Mouse (Mus musculus) limb, embryonic 15.5 days (tissue): ENCODE measurements at regions not wholly inside any gene's neighbourhood (a gene's known extent, or its start where the extent isn't known, plus 50 kb on each side); places are given as distances from the start of the nearest gene placed in this dataset.
"Not testable (repeated sequence)": the region's sequence is repeated elsewhere in the genome, so short reads cannot be mapped to it uniquely, and the experiment has no call there.

Source experiments
- ATAC-seq: fragments of 200-750 bp; cut with Nextera tagmentation; 2 replicates; pipeline ENCODE4 v1.8.0; 2017; ENCODE audit warnings: low read depth, moderate TSS enrichment; ENCODE audit not compliant: insufficient number of reproducible peaks, low FRiP score, low TSS enrichment
- H3K27ac ChIP-seq: fragments of 300-500 bp; sonication (generic); 2 replicates; pipeline ENCODE4 v1.5.1; 2015; ENCODE audit warnings: moderate library complexity, mild to moderate bottlenecking, inconsistent platforms
- H3K27me3 ChIP-seq: fragments of 300-500 bp; sonication (generic); 2 replicates; pipeline ENCODE4 v1.6.1; 2015; ENCODE audit warnings: inconsistent platforms
- H3K36me3 ChIP-seq: fragments of 300-500 bp; sonication (generic); 2 replicates; pipeline ENCODE4 v1.6.1; 2015; ENCODE audit warnings: inconsistent platforms
- H3K4me1 ChIP-seq: fragments of 300-500 bp; sonication (generic); 2 replicates; pipeline ENCODE4 v1.6.1; 2015; ENCODE audit warnings: inconsistent platforms
- H3K4me2 ChIP-seq: fragments of 300-500 bp; sonication (generic); 2 replicates; pipeline ENCODE4 v1.6.1; 2015; ENCODE audit warnings: mild to moderate bottlenecking, inconsistent platforms
- H3K4me3 ChIP-seq: fragments of 300-500 bp; sonication (generic); 2 replicates; pipeline ENCODE4 v1.5.1; 2015; ENCODE audit warnings: mild to moderate bottlenecking, inconsistent platforms
- H3K9ac ChIP-seq: fragments of 300-500 bp; sonication (generic); 2 replicates; pipeline ENCODE4 v1.6.1; 2015; ENCODE audit warnings: inconsistent platforms
- H3K9me3 ChIP-seq: fragments of 300-500 bp; sonication (generic); 2 replicates; pipeline ENCODE4 v1.6.1; 2016; ENCODE audit warnings: inconsistent platforms
- WGBS: fragments of 180-500 bp; shearing (Covaris S2); methylation state at CpG from one replicate; pipeline ENCODE4 v1.1.7; 2015; 5-methylcytosine and 5-hydroxymethylcytosine counted together

DNA sequence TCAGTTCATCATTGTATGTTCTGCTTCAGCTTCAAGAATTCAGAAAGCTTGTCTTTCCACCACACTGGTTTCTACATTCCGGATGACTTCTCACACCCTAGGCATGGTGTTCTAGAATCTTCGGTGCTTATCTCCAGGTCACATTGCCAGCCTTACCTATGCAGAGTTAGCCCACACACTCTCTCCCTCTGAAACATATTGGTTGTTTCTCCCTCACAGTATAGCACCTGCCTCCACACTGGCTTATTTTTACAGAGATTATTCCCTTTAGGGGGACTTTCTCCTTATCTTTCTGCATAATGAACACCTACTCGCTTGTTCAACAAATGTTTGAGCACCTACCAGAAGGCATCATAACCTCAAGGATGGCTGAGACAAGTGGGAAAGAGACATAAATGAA is 368.0 kb upstream of the Cdh5 start:
- ATAC-seq: no peak
- 90% methylated on average over 3 of the region's 3 CpGs for WGBS
- H3K4me1 ChIP-seq: no peaks in the 10 kb centered on the region

DNA sequence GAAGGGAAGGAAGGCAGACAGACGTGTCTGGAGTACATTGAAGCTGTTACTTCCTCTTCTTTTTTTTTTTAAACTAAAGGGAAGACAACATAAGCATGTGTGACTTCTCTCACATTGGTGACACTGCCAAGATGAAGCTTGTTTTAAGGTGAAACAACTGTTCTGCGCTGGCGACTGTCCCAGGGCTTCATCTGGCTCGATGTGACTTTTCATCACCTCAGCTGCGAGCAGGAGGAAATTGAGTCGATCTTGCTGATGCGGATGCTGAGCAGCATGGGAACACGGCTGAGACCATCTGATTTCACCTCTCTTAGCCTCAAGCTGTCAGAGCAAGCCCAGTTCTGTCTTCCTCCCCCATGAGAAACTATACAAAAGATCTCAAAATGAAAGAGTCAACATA is 363.1 kb upstream of the Cdh5 start:
- Histone ChIP-seq H3K9ac (no peak overlapping the region), H3K4me3 (no peak overlapping the region), H3K27ac (no peak overlapping the region), H3K27me3 (no peaks in the 10 kb centered on the region), H3K4me2 (no peak overlapping the region), H3K36me3 (no peaks in the 10 kb centered on the region), H3K9me3 (no peaks in the 10 kb centered on the region), H3K4me1 (no peaks in the 10 kb centered on the region)
- 56% methylated on average over 8 of the region's 8 CpGs for WGBS
- no peak for ATAC-seq

More for the DNA sequence above, 368.0 kb upstream of the Cdh5 start:
- no peak overlapping the region for H3K4me3 ChIP-seq
- H3K27me3 ChIP-seq: no peaks in the 10 kb centered on the region
- H3K9ac ChIP-seq: no peak overlapping the region
- H3K36me3 ChIP-seq: no peaks in the 10 kb centered on the region
- H3K4me2 ChIP-seq: no peak overlapping the region
- no peaks in the 10 kb centered on the region for H3K9me3 ChIP-seq
- no peak overlapping the region for H3K27ac ChIP-seq

GRCm38 (mm10) chr8:103741395-103741794 is 360.0 kb upstream of the Cdh5 start:
- no peak overlapping the region for H3K4me3 ChIP-seq
- no peak overlapping the region for H3K4me2 ChIP-seq
- no peak for ATAC-seq
- H3K36me3 ChIP-seq: no peaks in the 10 kb centered on the region
- WGBS: 69% methylated on average over 8 of the region's 8 CpGs
- H3K9me3 ChIP-seq: no peaks in the 10 kb centered on the region
- H3K4me1 ChIP-seq: 0 out of 2 replicates have a peak, but pooled peaks cover 4% of the 10 kb centered on the region
- no peak overlapping the region for H3K9ac ChIP-seq
- no peaks in the 10 kb centered on the region for H3K27me3 ChIP-seq
- no peak overlapping the region for H3K27ac ChIP-seq

- H3K27ac ChIP-seq: no peak overlapping the region
- no peak overlapping the region for H3K9ac ChIP-seq
- no peak overlapping the region for H3K4me3 ChIP-seq
- WGBS: 47% methylated on average over 4 of the region's 4 CpGs
- no peak for ATAC-seq
- H3K27me3 ChIP-seq: no peaks in the 10 kb centered on the region
- peaks cover 5% of the 10 kb centered on the region; the same call in 1 of the 2 replicates for H3K4me1 ChIP-seq
- H3K4me2 ChIP-seq: no peak overlapping the region
- H3K9me3 ChIP-seq: no peaks in the 10 kb centered on the region
- H3K36me3 ChIP-seq: no peaks in the 10 kb centered on the region
Observed at GRCm38 (mm10) chr8:103748734-103749133, 352.7 kb upstream of the Cdh5 start.

DNA sequence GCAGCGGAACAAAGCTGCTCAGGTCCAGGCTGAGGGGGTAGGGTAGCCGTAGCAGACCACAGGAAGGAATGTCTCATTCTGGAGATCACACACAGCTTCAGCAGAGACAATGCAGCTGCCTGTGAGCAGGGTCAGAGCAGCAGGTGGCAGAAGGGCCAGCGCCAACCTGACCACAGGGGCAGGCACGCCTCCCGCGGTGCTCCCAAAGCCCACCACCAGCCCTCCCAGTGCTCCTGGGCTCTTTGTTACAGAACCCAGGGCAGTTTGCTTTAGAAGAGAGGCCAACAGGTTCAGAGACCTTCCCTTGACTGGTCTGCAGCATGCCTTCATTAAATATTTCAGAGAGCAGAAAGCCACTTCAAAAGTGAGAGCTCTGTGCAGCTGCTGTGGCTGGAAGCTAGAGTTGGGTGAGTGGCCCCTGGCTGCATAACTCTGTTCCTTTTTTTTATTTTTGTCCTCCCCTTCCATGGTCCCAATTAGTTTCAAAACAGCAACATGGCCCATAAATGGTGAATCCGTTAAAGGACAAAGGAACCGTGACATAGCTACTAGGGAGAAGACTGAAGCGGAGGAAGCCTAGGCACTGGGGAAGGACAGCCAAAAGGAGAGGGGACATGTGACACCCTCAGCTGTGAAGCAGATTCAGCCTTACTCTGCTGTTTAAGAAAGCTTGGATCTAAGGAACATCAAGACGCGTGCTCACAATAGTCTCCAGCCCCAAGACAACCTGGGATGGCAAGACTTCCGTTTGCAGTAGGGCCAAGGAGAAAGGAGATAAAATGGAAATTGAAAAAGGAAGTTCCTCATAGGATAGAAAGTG is 350.9 kb upstream of the Cdh5 start:
- Histone ChIP-seq H3K4me2 (no peak overlapping the region), H3K4me1 (peaks cover 5% of the 10 kb centered on the region; the same call in 1 of the 2 replicates), H3K9ac (no peak overlapping the region), H3K9me3 (no peaks in the 10 kb centered on the region), H3K27me3 (no peaks in the 10 kb centered on the region), H3K27ac (peak overlapping the region; percentile 38; the same call in 1 of the 2 replicates), H3K4me3 (no peak overlapping the region), H3K36me3 (no peaks in the 10 kb centered on the region)
- peak; percentile 58; the same call in 1 of the 2 replicates for ATAC-seq
- 51% methylated on average over 12 of the region's 12 CpGs for whole genome bisulfite sequencing

GRCm38 (mm10) chr8:103751161-103751560 is 350.3 kb upstream of the Cdh5 start:
- H3K36me3 ChIP-seq: no peaks in the 10 kb centered on the region
- WGBS: 76% methylated on average over 2 of the region's 2 CpGs
- H3K4me1 ChIP-seq: peaks cover 3% of the 10 kb centered on the region; the same call in 1 of the 2 replicates
- H3K4me3 ChIP-seq: no peak overlapping the region
- H3K9ac ChIP-seq: no peak overlapping the region
- no peaks in the 10 kb centered on the region for H3K27me3 ChIP-seq
- H3K9me3 ChIP-seq: no peaks in the 10 kb centered on the region
- no peak overlapping the region for H3K4me2 ChIP-seq
- ATAC-seq: no peak
- H3K27ac ChIP-seq: no peak overlapping the region

- Histone ChIP-seq H3K4me1 (no peaks in the 10 kb centered on the region), H3K9me3 (no peaks in the 10 kb centered on the region), H3K27me3 (no peaks in the 10 kb centered on the region), H3K9ac (no peak overlapping the region), H3K4me3 (no peak overlapping the region), H3K4me2 (no peak overlapping the region), H3K27ac (no peak overlapping the region), H3K36me3 (no peaks in the 10 kb centered on the region)
- no peak for ATAC-seq
- WGBS: 75% methylated on average over 1 of the region's 1 CpGs
Observed at GRCm38 (mm10) chr8:103763821-103764220, 337.6 kb upstream of the Cdh5 start.

DNA sequence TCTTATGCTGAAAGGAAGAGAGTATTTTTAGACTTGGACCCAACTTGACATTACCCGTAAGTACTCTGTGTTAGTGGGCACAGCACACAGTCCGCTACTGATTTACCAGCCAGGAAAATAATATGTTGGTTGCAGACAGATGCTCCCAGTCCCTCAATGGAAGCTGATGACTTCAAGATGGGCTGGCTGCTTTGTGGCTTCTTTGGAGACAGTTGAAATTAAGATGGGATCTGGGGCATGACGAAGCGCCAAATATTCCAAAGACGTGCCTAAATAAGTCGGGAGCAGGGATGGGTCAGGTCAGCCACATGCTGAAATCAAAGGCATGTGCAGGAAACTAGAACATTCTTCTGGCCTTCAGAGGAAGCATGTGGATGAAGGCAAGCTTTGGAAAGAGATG is 321.8 kb upstream of the Cdh5 start:
- no peaks in the 10 kb centered on the region for H3K9me3 ChIP-seq
- ATAC-seq: peak; percentile 72; the same call in 1 of the 2 replicates

GRCm38 (mm10) chr8:103788308-103788707 is 313.1 kb upstream of the Cdh5 start:
- Histone ChIP-seq H3K9me3 (no peaks in the 10 kb centered on the region), H3K9ac (no peak overlapping the region), H3K4me3 (no peak overlapping the region), H3K27me3 (no peaks in the 10 kb centered on the region), H3K27ac (no peak overlapping the region), H3K4me2 (no peak overlapping the region), H3K36me3 (no peaks in the 10 kb centered on the region), H3K4me1 (peaks cover 3% of the 10 kb centered on the region; the same call in 1 of the 2 replicates)
- ATAC-seq: no peak
- 46% methylated on average over 3 of the region's 3 CpGs for WGBS

More for the DNA sequence above, 321.8 kb upstream of the Cdh5 start:
- Histone ChIP-seq H3K36me3 (no peaks in the 10 kb centered on the region), H3K27me3 (no peaks in the 10 kb centered on the region), H3K4me1 (no peaks in the 10 kb centered on the region), H3K9ac (no peak overlapping the region), H3K4me3 (no peak overlapping the region), H3K27ac (peak overlapping the region; percentile 13; the same call in 1 of the 2 replicates), H3K4me2 (no peak overlapping the region)
- WGBS: 55% methylated on average over 6 of the region's 6 CpGs

- Histone ChIP-seq H3K9ac (no peak overlapping the region), H3K4me3 (no peak overlapping the region), H3K4me2 (no peak overlapping the region), H3K27me3 (no peaks in the 10 kb centered on the region), H3K36me3 (no peaks in the 10 kb centered on the region), H3K9me3 (no peaks in the 10 kb centered on the region), H3K4me1 (no peaks in the 10 kb centered on the region), H3K27ac (no peak overlapping the region)
- 34% methylated on average over 1 of the region's 1 CpGs for WGBS
- no peak for ATAC-seq
Observed at GRCm38 (mm10) chr8:103793331-103793730, 308.1 kb upstream of the Cdh5 start.

GRCm38 (mm10) chr8:103798630-103799029 is 302.8 kb upstream of the Cdh5 start:
- not testable (repeated sequence) for H3K27me3 ChIP-seq, H3K9ac ChIP-seq, H3K9me3 ChIP-seq, H3K4me1 ChIP-seq, H3K36me3 ChIP-seq, H3K4me3 ChIP-seq, ATAC-seq, H3K4me2 ChIP-seq, H3K27ac ChIP-seq
- WGBS: 71% methylated on average over 2 of the region's 2 CpGs

- no peak for ATAC-seq
- Histone ChIP-seq H3K9me3 (no peaks in the 10 kb centered on the region), H3K27ac (no peak overlapping the region), H3K4me3 (no peak overlapping the region), H3K4me1 (peaks cover 17% of the 10 kb centered on the region; the same call in 1 of the 2 replicates), H3K36me3 (no peaks in the 10 kb centered on the region), H3K9ac (no peak overlapping the region), H3K27me3 (no peaks in the 10 kb centered on the region), H3K4me2 (no peak overlapping the region)
- WGBS: 70% methylated on average over 5 of the region's 5 CpGs
Observed at GRCm38 (mm10) chr8:103808171-103808570, 293.3 kb upstream of the Cdh5 start.
